Mouse (Mus musculus): Measurements from ENCODE around the gene Bcl11b. TPM values are rescaled to one million over a fixed set of nuclear protein-coding genes. Genes with fewer than 3 reads are reported as not detected.

The Bcl11b gene
- total and polyA plus RNA-seq, 2 experiments from 2014 or later, result 12.0 to 30.0 TPM

DNA sequence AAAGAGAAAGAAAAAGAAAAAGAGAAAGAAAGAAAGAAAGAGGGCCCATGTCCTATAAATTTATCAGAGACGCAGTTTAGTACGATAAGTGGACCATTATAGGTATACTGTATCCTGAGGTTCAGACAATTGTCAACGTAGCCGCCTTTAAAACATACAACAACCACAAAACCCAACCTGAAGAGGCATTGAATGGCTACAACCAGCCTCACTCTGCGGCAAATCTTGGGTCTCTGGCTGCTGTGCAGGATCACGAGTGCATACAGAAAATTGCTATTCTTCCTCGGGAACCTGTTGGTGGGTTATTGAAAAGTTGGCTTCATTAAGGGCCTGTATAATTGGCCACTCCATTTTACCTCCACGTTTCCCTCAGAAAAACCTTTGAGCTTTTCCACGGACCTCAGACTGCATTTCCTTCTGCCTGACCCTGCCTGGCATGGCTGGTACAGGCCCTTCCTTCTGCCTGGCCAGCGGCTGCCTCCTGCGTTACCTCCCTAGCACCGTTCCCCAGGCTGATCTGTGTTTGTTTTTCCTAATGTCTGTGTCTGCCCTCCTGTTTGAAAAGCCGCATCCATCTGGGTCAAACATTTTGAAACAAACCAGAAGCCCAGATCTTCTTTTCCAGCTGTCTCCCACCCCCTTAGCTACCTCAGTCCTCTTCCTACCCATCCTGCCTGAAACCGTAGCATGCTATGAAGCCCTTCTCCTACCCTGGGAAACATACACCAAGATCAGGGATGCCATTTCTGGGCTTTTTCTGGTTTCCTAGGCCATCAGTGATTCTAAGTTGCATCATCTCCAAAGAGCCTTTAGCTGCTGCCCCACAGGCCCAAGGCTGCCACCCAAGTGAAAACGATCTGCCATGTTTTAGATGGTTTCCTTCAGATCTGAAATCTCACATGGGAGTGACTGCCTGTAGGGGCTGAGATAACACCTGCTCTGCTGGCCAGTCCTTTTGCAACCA is 3.4 kb downstream of the Bcl11b start:
- whole genome bisulfite sequencing, result 66% methylated on average over 15 of the region's 15 CpGs
- Histone ChIP-seq H3K4me2 (ENCODE audit: low read depth, low read length) (peak overlapping the region; percentile 93), H3K4me3 (ENCODE audit: low read length) (peak overlapping the region; percentile 61), H3K36me3 (ENCODE audit: insufficient read depth, low read length) (no peaks in the 10 kb centered on the region), H3K27me3 (ENCODE audit: insufficient read depth, low read length) (peaks cover 9% of the 10 kb centered on the region), H3K4me1 (ENCODE audit: insufficient read depth, low read length) (no peaks in the 10 kb centered on the region; the same call in 1 of the 2 replicates), H3K9me3 (ENCODE audit: low read length) (no peaks in the 10 kb centered on the region), H3K27ac (peak overlapping the region; percentile 37; the same call in 1 of the 2 replicates), H3K9ac (replicated peaks; ENCODE audit: low read length) (0 out of 2 replicates have a peak overlapping the region, but pooled peaks have one; percentile 28)
- no peak for ATAC-seq
- DNase-seq (ENCODE audit: low spot score), result no peak
- 0 out of 2 replicates have a peak, but pooled peaks have one; percentile 1 for TF ChIP-seq CTCF (IDR thresholded peaks at IDR 0.05; ENCODE audit: low read depth)

DNA sequence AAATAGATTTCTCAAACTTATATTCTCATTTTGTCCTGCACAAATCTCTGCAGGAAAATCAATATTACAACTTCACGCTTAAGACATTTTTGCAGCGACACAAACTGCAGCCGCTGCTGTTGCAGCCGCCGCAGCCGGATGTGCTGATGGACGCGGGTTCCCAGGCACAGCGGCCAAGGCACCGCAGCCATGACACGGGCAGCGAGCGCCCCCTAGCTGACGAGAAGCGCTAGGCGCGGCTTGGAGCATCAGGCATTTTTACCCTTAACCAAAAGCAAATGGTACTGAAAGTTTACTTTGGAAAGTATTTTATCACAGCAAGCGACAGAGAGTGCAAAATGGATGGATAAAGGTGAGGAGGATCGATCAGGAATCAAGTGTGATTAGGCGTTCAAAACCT is 4.7 kb downstream of the Bcl11b start:
- DNase-seq (ENCODE audit: low spot score) (peak; percentile 93), ATAC-seq (0 out of 2 replicates have a peak, but pooled peaks have one; percentile 54)
- peak; percentile 99 for TF ChIP-seq CTCF (IDR thresholded peaks at IDR 0.05; ENCODE audit: low read depth)
- WGBS, result under 1% methylated on average over 20 of the region's 20 CpGs
- peaks cover 4% of the 10 kb centered on the region; the same call in 1 of the 2 replicates for H3K27me3 ChIP-seq (ENCODE audit: insufficient read depth, low read length)
- H3K27ac ChIP-seq, result no peak overlapping the region
- peak overlapping the region; percentile 9; the same call in 1 of the 2 replicates for H3K4me3 ChIP-seq (ENCODE audit: low read length)
- H3K9ac ChIP-seq (replicated peaks; ENCODE audit: low read length), result no peak overlapping the region
- H3K4me2 ChIP-seq (ENCODE audit: low read depth, low read length), result peak overlapping the region; percentile 93
- H3K4me1 ChIP-seq (ENCODE audit: insufficient read depth, low read length), result no peaks in the 10 kb centered on the region
- H3K9me3 ChIP-seq (ENCODE audit: low read length), result no peaks in the 10 kb centered on the region
- H3K36me3 ChIP-seq (ENCODE audit: insufficient read depth, low read length), result no peaks in the 10 kb centered on the region

- peak overlapping the region; percentile 32 for H3K4me2 ChIP-seq (ENCODE audit: low read depth, low read length)
Observed at GRCm38 (mm10) chr12:107997901-107998300, 5.5 kb downstream of the Bcl11b start.

GRCm38 (mm10) chr12:107997241-107997640 is 6.2 kb downstream of the Bcl11b start:
- Histone ChIP-seq H3K9me3 (ENCODE audit: low read length) (no peaks in the 10 kb centered on the region), H3K9ac (replicated peaks; ENCODE audit: low read length) (0 out of 2 replicates have a peak overlapping the region, but pooled peaks have one; percentile 7), H3K27me3 (ENCODE audit: insufficient read depth, low read length) (peaks cover 4% of the 10 kb centered on the region; the same call in 1 of the 2 replicates), H3K4me3 (ENCODE audit: low read length) (no peak overlapping the region), H3K4me2 (ENCODE audit: low read depth, low read length) (peak overlapping the region; percentile 32), H3K36me3 (ENCODE audit: insufficient read depth, low read length) (no peaks in the 10 kb centered on the region), H3K4me1 (ENCODE audit: insufficient read depth, low read length) (0 out of 2 replicates have a peak, but pooled peaks cover 5% of the 10 kb centered on the region), H3K27ac (no peak overlapping the region)
- ATAC-seq (no peak), DNase-seq (ENCODE audit: low spot score) (no peak)
- 33% methylated on average over 3 of the region's 3 CpGs for WGBS
- no peak for TF ChIP-seq CTCF (IDR thresholded peaks at IDR 0.05; ENCODE audit: low read depth)

More at GRCm38 (mm10) chr12:107997901-107998300, 5.5 kb downstream of the Bcl11b start:
- 61% methylated on average over 11 of the region's 11 CpGs for WGBS
- peaks cover 4% of the 10 kb centered on the region; the same call in 1 of the 2 replicates for H3K27me3 ChIP-seq (ENCODE audit: insufficient read depth, low read length)
- H3K4me3 ChIP-seq (ENCODE audit: low read length), result peak overlapping the region; percentile 9; the same call in 1 of the 2 replicates
- ATAC-seq (no peak), DNase-seq (ENCODE audit: low spot score) (no peak)
- no peaks in the 10 kb centered on the region for H3K36me3 ChIP-seq (ENCODE audit: insufficient read depth, low read length)
- H3K4me1 ChIP-seq (ENCODE audit: insufficient read depth, low read length), result 0 out of 2 replicates have a peak, but pooled peaks cover 5% of the 10 kb centered on the region
- no peak overlapping the region for H3K27ac ChIP-seq
- no peak overlapping the region for H3K9ac ChIP-seq (replicated peaks; ENCODE audit: low read length)
- H3K9me3 ChIP-seq (ENCODE audit: low read length), result no peaks in the 10 kb centered on the region
- TF ChIP-seq CTCF (IDR thresholded peaks at IDR 0.05; ENCODE audit: low read depth), result no peak

GRCm38 (mm10) chr12:107996773-107997172 is 6.6 kb downstream of the Bcl11b start:
- Histone ChIP-seq H3K27me3 (ENCODE audit: insufficient read depth, low read length) (peaks cover 4% of the 10 kb centered on the region; the same call in 1 of the 2 replicates), H3K27ac (no peak overlapping the region), H3K4me1 (ENCODE audit: insufficient read depth, low read length) (0 out of 2 replicates have a peak, but pooled peaks cover 5% of the 10 kb centered on the region), H3K4me2 (ENCODE audit: low read depth, low read length) (peak overlapping the region; percentile 32), H3K4me3 (ENCODE audit: low read length) (no peak overlapping the region), H3K9me3 (ENCODE audit: low read length) (no peaks in the 10 kb centered on the region), H3K9ac (replicated peaks; ENCODE audit: low read length) (0 out of 2 replicates have a peak overlapping the region, but pooled peaks have one; percentile 7), H3K36me3 (ENCODE audit: insufficient read depth, low read length) (no peaks in the 10 kb centered on the region)
- 47% methylated on average over 4 of the region's 4 CpGs for WGBS
- ATAC-seq (no peak), DNase-seq (ENCODE audit: low spot score) (no peak)
- no peak for TF ChIP-seq CTCF (IDR thresholded peaks at IDR 0.05; ENCODE audit: low read depth)

- Histone ChIP-seq H3K4me2 (ENCODE audit: low read depth, low read length) (no peak overlapping the region), H3K27ac (no peak overlapping the region), H3K27me3 (ENCODE audit: insufficient read depth, low read length) (peaks cover 4% of the 10 kb centered on the region; the same call in 1 of the 2 replicates), H3K36me3 (ENCODE audit: insufficient read depth, low read length) (no peaks in the 10 kb centered on the region), H3K9ac (replicated peaks; ENCODE audit: low read length) (no peak overlapping the region), H3K4me1 (ENCODE audit: insufficient read depth, low read length) (0 out of 2 replicates have a peak, but pooled peaks cover 5% of the 10 kb centered on the region), H3K9me3 (ENCODE audit: low read length) (no peaks in the 10 kb centered on the region), H3K4me3 (ENCODE audit: low read length) (no peak overlapping the region)
- DNase-seq (ENCODE audit: low spot score) (no peak), ATAC-seq (no peak)
- 65% methylated on average over 6 of the region's 6 CpGs for WGBS
- TF ChIP-seq CTCF (IDR thresholded peaks at IDR 0.05; ENCODE audit: low read depth), result no peak
Observed at GRCm38 (mm10) chr12:107996216-107996615, 7.2 kb downstream of the Bcl11b start.
